Mouse (Mus musculus) heart, embryonic 14.5 days (tissue): Measurements from ENCODE around the gene Luzp2. TPM values are rescaled to one million over a fixed set of nuclear protein-coding genes. Genes with fewer than 3 reads are reported as not detected.
"Not testable (repeated sequence)": the region's sequence is repeated elsewhere in the genome, so short reads cannot be mapped to it uniquely, and the experiment has no call there.

Experiments
- ATAC-seq: fragments of 200-750 bp; cut with Nextera tagmentation; 2 replicates; pipeline ENCODE4 v1.8.0; 2017; ENCODE audit warnings: low read depth, moderate TSS enrichment; ENCODE audit not compliant: insufficient number of reproducible peaks, insufficient read depth, low FRiP score
- H3K27ac ChIP-seq, 2 experiments: fragments of 200-500 bp in 1 of 2; fragments of 300-500 bp in 1 of 2; sonication (generic) in 1 of 2; replicated peaks in 1 of 2; 2 replicates each; pipeline ENCODE4 v1.5.1; 2012 to 2014; ENCODE audit warnings: low read depth in 2 of 2, low read length in 2 of 2, control low read depth in 1 of 2, mild to moderate bottlenecking in 1 of 2, mixed read lengths in 1 of 2; ENCODE audit not compliant: control insufficient read depth in 1 of 2, insufficient read depth in 1 of 2
- H3K27me3 ChIP-seq: fragments of 300-500 bp; sonication (generic); 2 replicates; pipeline ENCODE4 v1.6.1; 2014; ENCODE audit warnings: mild to moderate bottlenecking, low read length, control low read depth; ENCODE audit not compliant: control insufficient read depth, insufficient read depth
- H3K36me3 ChIP-seq: fragments of 300-500 bp; sonication (generic); 2 replicates; pipeline ENCODE4 v1.6.1; 2014; ENCODE audit warnings: mild to moderate bottlenecking, control low read depth, low read length, mixed read lengths; ENCODE audit not compliant: control insufficient read depth, insufficient read depth
- H3K4me1 ChIP-seq, 2 experiments: fragments of 200-500 bp in 1 of 2; fragments of 300-500 bp in 1 of 2; sonication (generic) in 1 of 2; 2 replicates each; pipeline ENCODE4 v1.6.1; 2012 to 2014; ENCODE audit warnings: low read length in 2 of 2, control low read depth in 1 of 2, mixed read lengths in 1 of 2; ENCODE audit not compliant: control insufficient read depth in 2 of 2, insufficient read depth in 2 of 2
- H3K4me2 ChIP-seq: fragments of 300-500 bp; sonication (generic); 2 replicates; pipeline ENCODE4 v1.6.1; 2014; ENCODE audit warnings: mild to moderate bottlenecking, low read length
- H3K4me3 ChIP-seq, 2 experiments: fragments of 200-500 bp in 1 of 2; fragments of 300-500 bp in 1 of 2; sonication (generic) in 1 of 2; 2 replicates each; pipeline ENCODE4 v1.5.1; 2012 to 2014; ENCODE audit warnings: low read length in 2 of 2, mild to moderate bottlenecking in 2 of 2, control low read depth in 1 of 2, low read depth in 1 of 2, moderate library complexity in 1 of 2; ENCODE audit not compliant: control insufficient read depth in 1 of 2, insufficient read depth in 1 of 2
- H3K9ac ChIP-seq: fragments of 300-500 bp; sonication (generic); 2 replicates; pipeline ENCODE4 v1.6.1; 2014; ENCODE audit warnings: mild to moderate bottlenecking, low read length
- H3K9me3 ChIP-seq: fragments of 300-500 bp; sonication (generic); 2 replicates; pipeline ENCODE4 v1.6.1; 2016; ENCODE audit warnings: low read length, control low read depth; ENCODE audit not compliant: control insufficient read depth
- WGBS: fragments of 180-500 bp; shearing (Covaris S2); extraction: QIAGEN DNeasy Blood & Tissue Kit; methylation state at CpG from one replicate; pipeline ENCODE4 v1.1.7; 2014; 5-methylcytosine and 5-hydroxymethylcytosine counted together
- polyA plus RNA-seq: library from polyadenylated mRNA; unstranded; fragments of >200 nt; fragmentation: Nextera tagmentation; extraction: Ambion mirVana; gene quantifications from 2 replicates; pipeline ENCODE4 v1.2.1, GENCODE M21; 2014

The Luzp2 gene
- polyA plus RNA-seq, 1 experiment from 2014 or later: 0.43 TPM

GRCm38 (mm10) chr7:55009173-55009771 lies 174.0 kb downstream of the Luzp2 start:
- Histone ChIP-seq H3K4me3 (no peak overlapping the region), H3K9ac (no peak overlapping the region), H3K9me3 (no peaks in the 10 kb centered on the region), H3K27me3 (no peaks in the 10 kb centered on the region), H3K27ac (no peak overlapping the region), H3K4me1 (no peaks in the 10 kb centered on the region), H3K4me2 (no peak overlapping the region), H3K36me3 (no peaks in the 10 kb centered on the region)
- 71% methylated on average over 4 of the region's 4 CpGs for WGBS
- ATAC-seq: no peak

DNA sequence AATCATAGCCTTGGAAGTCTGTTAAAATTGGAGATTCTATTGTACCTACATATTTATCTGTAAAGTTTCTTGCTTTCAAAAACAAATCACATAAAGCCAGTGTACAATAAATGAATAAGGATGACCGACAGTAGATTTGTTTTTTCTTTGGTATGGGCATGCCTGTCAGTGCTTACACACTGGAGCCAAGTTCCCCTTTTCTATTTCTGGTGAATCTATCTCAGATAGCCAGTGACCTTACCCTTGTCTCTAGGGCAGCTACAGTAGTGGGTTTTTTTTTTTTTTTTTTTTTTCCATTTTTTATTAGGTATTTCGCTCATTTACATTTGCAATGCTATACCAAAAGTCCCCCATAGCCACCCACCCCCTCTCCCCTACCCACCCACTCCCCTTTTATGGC lies 298.6 kb downstream of the Luzp2 start:
- H3K27me3 ChIP-seq, H3K4me1 ChIP-seq, H3K4me3 ChIP-seq, H3K36me3 ChIP-seq, H3K9me3 ChIP-seq, H3K4me2 ChIP-seq, H3K9ac ChIP-seq, H3K27ac ChIP-seq, ATAC-seq: not testable (repeated sequence)
- WGBS: 81% methylated on average over 1 of the region's 2 CpGs

DNA sequence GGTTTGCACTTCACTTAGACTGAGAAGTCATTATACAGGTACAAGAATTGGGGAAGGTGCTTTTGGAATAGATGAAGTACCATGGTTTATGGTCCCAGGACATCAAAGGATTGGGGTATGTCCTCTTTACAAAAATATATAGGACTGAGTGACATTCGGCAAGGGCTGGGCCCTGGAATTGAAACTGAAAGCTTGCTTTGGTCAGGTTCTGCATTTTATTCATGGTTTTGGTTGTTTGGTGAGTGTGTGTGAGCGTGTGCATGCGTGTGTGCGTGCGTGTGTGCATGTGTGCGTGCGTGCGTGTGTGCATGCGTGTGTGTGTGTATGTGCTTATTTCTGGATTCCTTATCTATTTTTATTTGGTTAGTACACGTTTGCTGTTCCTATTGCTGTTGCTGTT lies 353.6 kb downstream of the Luzp2 start:
- Histone ChIP-seq H3K27ac (no peak overlapping the region), H3K9me3 (no peaks in the 10 kb centered on the region), H3K4me2 (no peak overlapping the region), H3K9ac (no peak overlapping the region), H3K4me1 (no peaks in the 10 kb centered on the region), H3K27me3 (no peaks in the 10 kb centered on the region), H3K36me3 (no peaks in the 10 kb centered on the region), H3K4me3 (no peak overlapping the region)
- 80% methylated on average over 10 of the region's 10 CpGs for WGBS
- no peak for ATAC-seq

DNA sequence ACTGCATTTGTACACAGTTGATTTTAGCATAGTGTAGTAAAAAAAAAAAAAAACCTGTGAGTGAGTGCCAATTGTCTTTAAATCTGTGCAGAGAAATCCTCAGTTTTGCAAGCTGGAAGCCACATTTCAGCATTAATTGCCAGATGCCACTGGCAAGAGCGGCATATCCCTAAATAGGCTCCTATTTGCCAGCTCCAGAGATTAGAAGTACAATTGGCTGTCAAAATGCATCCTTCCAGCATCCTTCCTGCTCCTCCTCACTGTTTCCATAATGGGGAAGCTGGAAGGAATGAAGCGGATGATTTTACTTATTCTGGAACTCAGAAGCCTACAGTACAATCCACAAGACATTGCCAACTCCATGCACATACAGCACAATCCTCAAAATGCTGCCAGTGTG lies 354.2 kb downstream of the Luzp2 start:
- no peak overlapping the region for H3K27ac ChIP-seq
- no peak overlapping the region for H3K9ac ChIP-seq
- H3K36me3 ChIP-seq: no peaks in the 10 kb centered on the region
- H3K4me2 ChIP-seq: no peak overlapping the region
- 78% methylated on average over 2 of the region's 2 CpGs for WGBS
- no peaks in the 10 kb centered on the region for H3K27me3 ChIP-seq
- ATAC-seq: no peak
- no peaks in the 10 kb centered on the region for H3K4me1 ChIP-seq
- no peak overlapping the region for H3K4me3 ChIP-seq
- H3K9me3 ChIP-seq: no peaks in the 10 kb centered on the region

DNA sequence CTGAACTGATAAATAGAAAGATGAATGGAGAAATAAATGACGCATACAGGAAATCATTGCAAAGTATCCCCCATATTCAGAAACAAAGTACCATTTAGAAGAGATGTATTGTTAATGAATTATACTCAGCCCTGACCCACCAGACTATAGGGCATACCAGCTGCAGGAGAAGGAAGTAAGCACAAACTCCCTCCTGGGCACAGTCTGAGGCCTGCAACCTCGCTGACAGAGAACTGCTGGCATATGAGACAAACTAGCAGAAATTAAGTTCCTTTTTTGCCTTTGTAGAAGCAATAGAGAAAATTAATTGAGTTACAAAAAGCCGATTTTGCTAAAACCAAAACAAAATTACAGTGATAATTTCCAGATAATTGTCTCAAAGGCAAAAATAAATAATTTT lies 355.4 kb downstream of the Luzp2 start:
- Histone ChIP-seq H3K27me3 (no peaks in the 10 kb centered on the region), H3K9me3 (no peaks in the 10 kb centered on the region), H3K27ac (no peak overlapping the region), H3K4me3 (no peak overlapping the region), H3K36me3 (no peaks in the 10 kb centered on the region), H3K4me2 (no peak overlapping the region), H3K4me1 (no peaks in the 10 kb centered on the region), H3K9ac (no peak overlapping the region)
- no peak for ATAC-seq
- 68% methylated on average over 3 of the region's 3 CpGs for WGBS

DNA sequence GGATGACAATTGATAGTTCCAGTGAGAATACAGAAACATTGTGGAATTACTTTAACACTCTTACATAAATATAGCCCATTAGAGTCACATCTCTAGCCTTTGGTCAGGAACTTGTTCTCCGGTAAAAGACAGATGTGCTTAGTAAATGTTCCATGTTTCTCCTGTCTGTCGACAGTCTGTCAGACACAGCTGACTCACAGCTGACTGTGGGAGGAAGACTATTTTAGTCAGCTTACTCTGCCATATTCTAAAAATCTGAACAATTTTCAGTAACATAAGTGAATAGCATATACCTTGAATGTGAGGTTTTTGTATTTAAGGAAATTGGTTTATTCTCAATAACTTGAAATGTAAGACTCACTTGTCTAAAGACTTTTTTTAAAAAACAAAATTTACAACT lies 363.5 kb downstream of the Luzp2 start:
- Histone ChIP-seq H3K9ac (no peak overlapping the region), H3K9me3 (no peaks in the 10 kb centered on the region), H3K4me1 (no peaks in the 10 kb centered on the region), H3K36me3 (no peaks in the 10 kb centered on the region), H3K4me3 (no peak overlapping the region), H3K27me3 (no peaks in the 10 kb centered on the region), H3K4me2 (no peak overlapping the region), H3K27ac (no peak overlapping the region)
- WGBS: 61% methylated on average over 2 of the region's 2 CpGs
- ATAC-seq: no peak

GRCm38 (mm10) chr7:55222997-55223396 lies 387.7 kb downstream of the Luzp2 start:
- WGBS: 71% methylated on average over 2 of the region's 2 CpGs
- ATAC-seq: no peak
- H3K27ac ChIP-seq: no peak overlapping the region
- H3K27me3 ChIP-seq: no peaks in the 10 kb centered on the region
- no peak overlapping the region for H3K4me2 ChIP-seq
- H3K36me3 ChIP-seq: no peaks in the 10 kb centered on the region
- H3K9ac ChIP-seq: no peak overlapping the region
- H3K9me3 ChIP-seq: no peaks in the 10 kb centered on the region
- no peak overlapping the region for H3K4me3 ChIP-seq
- no peaks in the 10 kb centered on the region for H3K4me1 ChIP-seq

DNA sequence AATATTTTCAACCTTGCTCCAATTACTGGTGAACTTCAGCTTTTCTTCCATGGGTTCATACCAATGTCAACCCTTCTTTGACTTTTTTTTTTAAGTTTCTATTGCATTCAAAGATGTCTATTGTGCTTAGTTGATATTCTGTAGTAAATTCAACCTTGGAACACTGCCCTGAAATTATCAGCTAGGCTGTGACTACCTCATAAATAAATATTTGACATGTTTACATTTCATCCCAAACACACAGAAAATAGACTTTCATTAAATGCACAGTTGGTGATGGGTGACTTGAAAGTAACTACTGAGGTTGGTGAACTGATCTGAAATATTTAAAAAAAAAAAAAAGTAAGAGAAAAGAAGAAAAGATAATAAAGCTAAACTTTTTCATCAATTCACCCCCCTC lies 394.1 kb downstream of the Luzp2 start:
- Histone ChIP-seq H3K36me3 (no peaks in the 10 kb centered on the region), H3K9ac (no peak overlapping the region), H3K27ac (no peak overlapping the region), H3K4me2 (no peak overlapping the region), H3K4me1 (no peaks in the 10 kb centered on the region), H3K27me3 (no peaks in the 10 kb centered on the region), H3K4me3 (no peak overlapping the region), H3K9me3 (no peaks in the 10 kb centered on the region)
- no peak for ATAC-seq
